Mouse (Mus musculus): ENCODE measurements around the gene Ceacam14.

The Ceacam14 gene

DNA sequence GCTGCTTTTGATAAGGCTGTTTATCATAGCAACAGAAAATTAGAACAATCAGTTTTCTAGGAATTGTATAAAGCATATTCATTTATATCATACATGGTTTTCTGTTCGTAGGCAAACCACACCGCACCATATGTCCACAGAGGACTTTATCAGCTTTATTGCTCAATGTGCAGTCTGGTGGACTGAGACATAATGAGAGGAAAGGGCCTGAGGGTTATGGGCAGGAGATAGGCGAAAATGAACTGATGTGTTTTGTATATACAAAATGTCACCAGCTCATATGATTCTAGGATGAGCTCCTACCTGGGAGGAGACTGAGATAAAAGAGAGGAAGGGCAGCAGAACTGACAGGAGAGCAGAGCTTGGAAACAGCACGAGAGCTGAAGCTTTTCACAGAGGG, at the start of gene Ceacam14:
Gene Ceacam14, plus strand, starts transcription at position 301 of the 400 bp plus-strand sequence.
- DNase-seq (ENCODE audit: low read depth, low spot score) = no peak

All from ES-CJ7 (cell line).